Mouse (Mus musculus) liver, embryonic 15.5 days (tissue): ENCODE results near the gene Eno1. TPM values are rescaled to one million over a fixed set of nuclear protein-coding genes. Genes with fewer than 3 reads are reported as not detected.
A peak's percentile ranks its signal among the peaks of the same experiment; 100 is the strongest.
"Not testable (repeated sequence)": the region's sequence is repeated elsewhere in the genome, so short reads cannot be mapped to it uniquely, and the experiment has no call there.

Experiments
- ATAC-seq: fragments of 200-750 bp; cut with Nextera tagmentation; 2 replicates; pipeline ENCODE4 v1.8.0; 2017; ENCODE audit warnings: moderate number of reproducible peaks, mild to moderate bottlenecking, moderate library complexity; ENCODE audit not compliant: insufficient read depth
- H3K27ac ChIP-seq: fragments of 300-500 bp; sonication (generic); replicated peaks from 2 replicates; pipeline ENCODE4 v1.5.1; 2015; ENCODE audit warnings: mild to moderate bottlenecking, inconsistent platforms
- H3K27me3 ChIP-seq: fragments of 300-500 bp; sonication (generic); 2 replicates; pipeline ENCODE4 v1.6.1; 2015; ENCODE audit warnings: mild to moderate bottlenecking, inconsistent platforms
- H3K36me3 ChIP-seq: fragments of 300-500 bp; sonication (generic); replicated peaks from 2 replicates; pipeline ENCODE4 v1.6.1; 2015; ENCODE audit warnings: moderate library complexity, mild to moderate bottlenecking, inconsistent platforms
- H3K4me1 ChIP-seq: fragments of 300-500 bp; sonication (generic); replicated peaks from 2 replicates; pipeline ENCODE4 v1.6.1; 2015; ENCODE audit warnings: inconsistent platforms
- H3K4me2 ChIP-seq: fragments of 300-500 bp; sonication (generic); 2 replicates; pipeline ENCODE4 v1.6.1; 2015; ENCODE audit warnings: moderate library complexity, mild to moderate bottlenecking, inconsistent platforms
- H3K4me3 ChIP-seq: fragments of 300-500 bp; sonication (generic); replicated peaks from 2 replicates; pipeline ENCODE4 v1.5.1; 2015; ENCODE audit warnings: mild to moderate bottlenecking, inconsistent platforms
- H3K9ac ChIP-seq: fragments of 300-500 bp; sonication (generic); 2 replicates; pipeline ENCODE4 v1.6.1; 2015; ENCODE audit warnings: moderate library complexity, mild to moderate bottlenecking, inconsistent platforms
- H3K9me3 ChIP-seq: fragments of 300-500 bp; sonication (generic); replicated peaks from 2 replicates; pipeline ENCODE4 v1.6.1; 2016; ENCODE audit warnings: inconsistent platforms
- WGBS: fragments of 180-500 bp; shearing (Covaris S2); methylation state at CpG from one replicate; pipeline ENCODE4 v1.1.7; 2015; ENCODE audit warnings: mixed read lengths; ENCODE audit not compliant: insufficient replicate concordance; 5-methylcytosine and 5-hydroxymethylcytosine counted together
- polyA plus RNA-seq: library from polyadenylated mRNA; unstranded; fragments of >200 nt; fragmentation: Nextera tagmentation; extraction: Ambion mirVana; gene quantifications from 2 replicates; pipeline ENCODE4 v1.2.1, GENCODE M21; 2015

Eno1 gene
- polyA plus RNA-seq, 1 experiment from 2014 or later = 557 TPM

GRCm38 (mm10) chr4:150282631-150283334 is 46.3 kb downstream of the Eno1 start:
- WGBS = 18% methylated on average over 5 of the region's 5 CpGs
- Histone ChIP-seq H3K9me3 (no peaks in the 10 kb centered on the region), H3K4me3 (peak overlapping the region; percentile 94), H3K9ac (peak overlapping the region; percentile 94), H3K4me1 (peaks cover 34% of the 10 kb centered on the region), H3K27ac (peak overlapping the region; percentile 95; the same call in 1 of the 2 replicates), H3K27me3 (no peaks in the 10 kb centered on the region), H3K36me3 (no peaks in the 10 kb centered on the region), H3K4me2 (peak overlapping the region; percentile 99)
- no peak for ATAC-seq

- no peak overlapping the region for H3K9ac ChIP-seq
- H3K27me3 ChIP-seq = no peaks in the 10 kb centered on the region
- H3K27ac ChIP-seq = no peak overlapping the region
- ATAC-seq = no peak
- no peaks in the 10 kb centered on the region for H3K36me3 ChIP-seq
- no peaks in the 10 kb centered on the region for H3K9me3 ChIP-seq
- WGBS = 45% methylated on average over 2 of the region's 2 CpGs
- peaks cover 34% of the 10 kb centered on the region for H3K4me1 ChIP-seq
- peak overlapping the region; percentile 99 for H3K4me2 ChIP-seq
- H3K4me3 ChIP-seq = no peak overlapping the region
Measured at GRCm38 (mm10) chr4:150283335-150283638, 46.8 kb downstream of the Eno1 start.

- no peak overlapping the region for H3K4me3 ChIP-seq
Measured at GRCm38 (mm10) chr4:150283993-150284392, 47.5 kb downstream of the Eno1 start.

GRCm38 (mm10) chr4:150286980-150287379 is 50.5 kb downstream of the Eno1 start:
- 76% methylated on average over 8 of the region's 8 CpGs for WGBS
- Histone ChIP-seq H3K4me2 (no peak overlapping the region), H3K9me3 (no peaks in the 10 kb centered on the region), H3K27me3 (no peaks in the 10 kb centered on the region), H3K4me1 (peaks cover 24% of the 10 kb centered on the region), H3K9ac (no peak overlapping the region), H3K36me3 (no peaks in the 10 kb centered on the region), H3K27ac (no peak overlapping the region), H3K4me3 (no peak overlapping the region)
- ATAC-seq = no peak

More at GRCm38 (mm10) chr4:150283993-150284392, 47.5 kb downstream of the Eno1 start:
- H3K9ac ChIP-seq = no peak overlapping the region
- peaks cover 34% of the 10 kb centered on the region for H3K4me1 ChIP-seq
- no peaks in the 10 kb centered on the region for H3K27me3 ChIP-seq
- ATAC-seq = no peak
- WGBS = 32% methylated on average over 6 of the region's 6 CpGs
- no peak overlapping the region for H3K27ac ChIP-seq
- peak overlapping the region; percentile 99; the same call in 1 of the 2 replicates for H3K4me2 ChIP-seq
- H3K36me3 ChIP-seq = no peaks in the 10 kb centered on the region
- no peaks in the 10 kb centered on the region for H3K9me3 ChIP-seq

- not testable (repeated sequence) for H3K9ac ChIP-seq
- 74% methylated on average over 1 of the region's 1 CpGs for WGBS
Measured at GRCm38 (mm10) chr4:150287463-150287862, 50.9 kb downstream of the Eno1 start.

GRCm38 (mm10) chr4:150291900-150292299 is 55.4 kb downstream of the Eno1 start:
- ATAC-seq = no peak
- no peaks in the 10 kb centered on the region for H3K36me3 ChIP-seq
- H3K4me3 ChIP-seq = no peak overlapping the region
- no peaks in the 10 kb centered on the region for H3K27me3 ChIP-seq
- no peak overlapping the region for H3K4me2 ChIP-seq
- H3K27ac ChIP-seq = no peak overlapping the region
- no peaks in the 10 kb centered on the region for H3K9me3 ChIP-seq
- 78% methylated on average over 3 of the region's 3 CpGs for WGBS
- no peak overlapping the region for H3K9ac ChIP-seq
- H3K4me1 ChIP-seq = 0 out of 2 replicates have a peak, but pooled peaks cover 10% of the 10 kb centered on the region

More at GRCm38 (mm10) chr4:150287463-150287862, 50.9 kb downstream of the Eno1 start:
- not testable (repeated sequence) for H3K27me3 ChIP-seq, H3K36me3 ChIP-seq, H3K4me2 ChIP-seq, H3K9me3 ChIP-seq, H3K4me3 ChIP-seq, ATAC-seq, H3K27ac ChIP-seq
- peaks cover 20% of the 10 kb centered on the region for H3K4me1 ChIP-seq

- Histone ChIP-seq H3K4me1 (0 out of 2 replicates have a peak, but pooled peaks cover 10% of the 10 kb centered on the region), H3K4me2 (no peak overlapping the region), H3K36me3 (no peaks in the 10 kb centered on the region), H3K27ac (no peak overlapping the region), H3K9ac (no peak overlapping the region), H3K9me3 (no peaks in the 10 kb centered on the region), H3K27me3 (no peaks in the 10 kb centered on the region), H3K4me3 (no peak overlapping the region)
- 73% methylated on average over 7 of the region's 7 CpGs for WGBS
- ATAC-seq = no peak
Measured at GRCm38 (mm10) chr4:150294870-150295269, 58.3 kb downstream of the Eno1 start.

- Histone ChIP-seq H3K4me3 (no peak overlapping the region), H3K9ac (no peak overlapping the region), H3K9me3 (no peaks in the 10 kb centered on the region), H3K27ac (no peak overlapping the region), H3K4me2 (no peak overlapping the region), H3K4me1 (0 out of 2 replicates have a peak, but pooled peaks cover 10% of the 10 kb centered on the region), H3K27me3 (no peaks in the 10 kb centered on the region), H3K36me3 (no peaks in the 10 kb centered on the region)
- no peak for ATAC-seq
- 86% methylated on average over 7 of the region's 7 CpGs for WGBS
Measured at GRCm38 (mm10) chr4:150295966-150296365, 59.4 kb downstream of the Eno1 start.

Other genes starting within 250 kb of the Eno1 start
- 16.9 and 21.5 TPM in 2 replicates for gene H6pd, start 227.7 kb upstream of the Eno1 start, polyA plus RNA-seq
- gene Gpr157, start 149.4 kb upstream of the Eno1 start, polyA plus RNA-seq = 0.31 and 0.44 TPM in 2 replicates
- 0.21 and 0.30 TPM in 2 replicates for gene Slc2a5, start 117.4 kb upstream of the Eno1 start, polyA plus RNA-seq
- gene Slc2a7, start 87.7 kb upstream of the Eno1 start, polyA plus RNA-seq = 0.10 TPM in 1 of 2 replicates, not detected in the other
- gene Car6, start 35.4 kb upstream of the Eno1 start, polyA plus RNA-seq = not detected in 2 replicates
- 5.3 and 6.8 TPM in 2 replicates for gene Rere, start 44.9 kb downstream of the Eno1 start, polyA plus RNA-seq